Mouse (Mus musculus) kidney, postnatal 0 days (tissue): Measurements from ENCODE around the gene Tmem86a. TPM values are rescaled to one million over a fixed set of nuclear protein-coding genes. Genes with fewer than 3 reads are reported as not detected.

Experiments used
- ATAC-seq: fragments of 200-750 bp; cut with Nextera tagmentation; replicated peaks from 2 replicates; pipeline ENCODE4 v1.8.0; 2017; ENCODE audit warnings: low read depth, moderate number of reproducible peaks, moderate TSS enrichment, moderate library complexity; ENCODE audit not compliant: low FRiP score
- DNase-seq: peaks from one replicate; pipeline ENCODE4 v3.0.0-alpha.2; 2016; ENCODE audit warnings: low spot score
- H3K27ac ChIP-seq: fragments of 300-500 bp; sonication (generic); 2 replicates; pipeline ENCODE4 v1.5.1; 2014; ENCODE audit warnings: mild to moderate bottlenecking
- H3K27me3 ChIP-seq: fragments of 300-500 bp; sonication (generic); 2 replicates; pipeline ENCODE4 v1.6.1; 2014; ENCODE audit warnings: low read length, mixed read lengths; ENCODE audit not compliant: insufficient read depth
- H3K36me3 ChIP-seq: fragments of 300-500 bp; sonication (generic); 2 replicates; pipeline ENCODE4 v1.6.1; 2014; ENCODE audit warnings: low read length, mixed read lengths; ENCODE audit not compliant: insufficient read depth
- H3K4me1 ChIP-seq: fragments of 300-500 bp; sonication (generic); replicated peaks from 2 replicates; pipeline ENCODE4 v1.6.1; 2014; ENCODE audit warnings: antibody characterized with exemption, low read length, mixed read lengths; ENCODE audit not compliant: insufficient read depth
- H3K4me2 ChIP-seq: fragments of 300-500 bp; sonication (generic); 2 replicates; pipeline ENCODE4 v1.6.1; 2014; ENCODE audit warnings: mild to moderate bottlenecking, low read length, moderate library complexity, mixed read lengths
- H3K4me3 ChIP-seq: fragments of 300-500 bp; sonication (generic); replicated peaks from 2 replicates; pipeline ENCODE4 v1.5.1; 2014; ENCODE audit warnings: low read depth, low read length
- H3K9ac ChIP-seq: fragments of 300-500 bp; sonication (generic); 2 replicates; pipeline ENCODE4 v1.6.1; 2014; ENCODE audit warnings: low read depth, low read length
- H3K9me3 ChIP-seq: fragments of 300-500 bp; sonication (generic); replicated peaks from 2 replicates; pipeline ENCODE4 v1.6.1; 2016; ENCODE audit warnings: low read length, inconsistent platforms, mixed read lengths
- CTCF ChIP-seq: IDR thresholded peaks from 2 replicates; pipeline ENCODE4 v1.5.1; 2016; ENCODE audit warnings: antibody characterized with exemption, low read depth, mild to moderate bottlenecking, moderate library complexity
- WGBS: fragments of 180-500 bp; shearing (Covaris S2); extraction: QIAGEN DNeasy Blood & Tissue Kit; methylation state at CpG from one replicate; pipeline ENCODE4 v1.1.7; 2014; 5-methylcytosine and 5-hydroxymethylcytosine counted together
- polyA plus RNA-seq: library from polyadenylated mRNA; unstranded; fragments of >200 nt; fragmentation: Nextera tagmentation; extraction: Ambion mirVana; gene quantifications from 2 replicates; pipeline ENCODE4 v1.2.1, GENCODE M21; 2015

The Tmem86a gene
- polyA plus RNA-seq, 1 experiment from 2014 or later: 43.6 TPM

DNA sequence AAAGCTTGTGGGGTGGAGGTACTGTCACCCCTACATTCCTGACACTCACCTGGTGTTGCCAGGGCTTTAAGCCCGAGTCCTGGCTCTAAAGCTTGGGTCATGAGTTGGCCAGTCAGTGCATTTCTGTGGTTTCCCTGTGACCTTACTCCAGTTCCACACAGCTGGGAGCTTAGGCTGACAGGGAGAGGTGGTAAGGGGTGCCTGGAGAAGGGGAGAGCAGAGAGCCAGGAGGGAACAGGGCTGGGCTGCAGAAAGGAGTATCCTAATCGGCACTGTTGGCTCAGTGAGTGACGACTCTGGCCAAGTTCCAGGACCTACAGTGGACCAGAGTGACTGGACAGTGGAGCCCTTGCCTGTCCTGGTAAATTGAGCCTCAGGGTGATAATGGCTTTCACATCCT is 1.9 kb downstream of the Tmem86a start:
- H3K27ac ChIP-seq: peak overlapping the region; percentile 94
- 0 out of 2 replicates have a peak overlapping the region, but pooled peaks have one; percentile 1 for H3K4me3 ChIP-seq
- H3K4me1 ChIP-seq: peaks cover 4% of the 10 kb centered on the region; the same call in 1 of the 2 replicates
- ATAC-seq (no peak; the same call in 1 of the 2 replicates), DNase-seq (peak; percentile 34)
- 0 out of 2 replicates have a peak overlapping the region, but pooled peaks have one; percentile 78 for H3K9ac ChIP-seq
- H3K4me2 ChIP-seq: peak overlapping the region; percentile 87
- H3K36me3 ChIP-seq: peaks cover 4% of the 10 kb centered on the region; the same call in 1 of the 2 replicates
- H3K27me3 ChIP-seq: no peaks in the 10 kb centered on the region
- no peaks in the 10 kb centered on the region for H3K9me3 ChIP-seq
- WGBS: 14% methylated on average over 3 of the region's 3 CpGs
- no peak for TF ChIP-seq CTCF

DNA sequence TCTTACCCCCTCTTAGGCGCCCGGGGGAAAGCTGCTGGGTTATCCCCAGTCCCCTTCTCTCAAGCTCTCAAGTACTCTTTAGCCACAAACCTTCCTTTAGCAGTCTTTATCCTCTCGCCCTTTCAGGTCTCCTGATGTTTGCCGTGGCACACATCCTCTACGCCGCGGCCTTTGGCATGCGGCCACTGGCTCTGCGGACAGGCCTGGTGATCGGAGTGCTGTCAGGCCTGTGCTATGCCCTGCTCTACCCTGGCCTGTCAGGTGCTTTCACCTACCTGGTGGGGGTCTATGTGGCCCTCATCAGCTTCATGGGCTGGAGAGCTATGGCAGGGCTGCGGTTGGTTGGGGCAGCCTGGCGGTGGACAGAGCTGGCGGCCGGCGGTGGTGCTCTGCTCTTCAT is 2.9 kb downstream of the Tmem86a start:
- DNase-seq (no peak), ATAC-seq (no peak)
- no peaks in the 10 kb centered on the region for H3K27me3 ChIP-seq
- H3K9ac ChIP-seq: no peak overlapping the region
- no peak overlapping the region for H3K27ac ChIP-seq
- H3K4me2 ChIP-seq: no peak overlapping the region
- peaks cover 4% of the 10 kb centered on the region; the same call in 1 of the 2 replicates for H3K4me1 ChIP-seq
- H3K4me3 ChIP-seq: no peak overlapping the region
- peaks cover 4% of the 10 kb centered on the region; the same call in 1 of the 2 replicates for H3K36me3 ChIP-seq
- no peak for TF ChIP-seq CTCF
- no peaks in the 10 kb centered on the region for H3K9me3 ChIP-seq
- WGBS: 95% methylated on average over 15 of the region's 15 CpGs

DNA sequence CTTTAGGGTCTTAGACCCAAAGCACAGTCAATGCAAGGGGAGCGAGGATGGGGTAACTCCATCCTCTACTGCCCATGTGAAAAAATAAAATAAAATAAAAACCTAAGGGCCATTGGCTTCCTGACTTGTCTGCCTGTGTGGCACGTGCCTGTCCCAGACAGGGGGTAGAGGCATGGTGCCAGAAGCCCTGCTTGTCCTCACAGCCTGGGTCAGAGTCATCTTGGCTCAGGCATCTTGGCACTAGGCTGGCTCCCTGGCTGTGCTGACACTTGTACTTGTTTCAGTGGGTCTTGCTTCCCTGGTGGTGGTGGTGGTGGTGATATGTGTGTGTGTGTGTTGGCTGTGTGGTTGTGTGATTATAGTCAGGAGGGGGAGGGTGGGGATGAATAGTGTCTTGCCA is 4.3 kb downstream of the Tmem86a start:
- Histone ChIP-seq H3K27ac (no peak overlapping the region), H3K4me2 (no peak overlapping the region), H3K36me3 (peaks cover 4% of the 10 kb centered on the region; the same call in 1 of the 2 replicates), H3K27me3 (no peaks in the 10 kb centered on the region), H3K4me3 (no peak overlapping the region), H3K9ac (no peak overlapping the region), H3K4me1 (peaks cover 4% of the 10 kb centered on the region; the same call in 1 of the 2 replicates), H3K9me3 (no peaks in the 10 kb centered on the region)
- DNase-seq (no peak), ATAC-seq (no peak)
- TF ChIP-seq CTCF: no peak
- 51% methylated on average over 2 of the region's 2 CpGs for WGBS

DNA sequence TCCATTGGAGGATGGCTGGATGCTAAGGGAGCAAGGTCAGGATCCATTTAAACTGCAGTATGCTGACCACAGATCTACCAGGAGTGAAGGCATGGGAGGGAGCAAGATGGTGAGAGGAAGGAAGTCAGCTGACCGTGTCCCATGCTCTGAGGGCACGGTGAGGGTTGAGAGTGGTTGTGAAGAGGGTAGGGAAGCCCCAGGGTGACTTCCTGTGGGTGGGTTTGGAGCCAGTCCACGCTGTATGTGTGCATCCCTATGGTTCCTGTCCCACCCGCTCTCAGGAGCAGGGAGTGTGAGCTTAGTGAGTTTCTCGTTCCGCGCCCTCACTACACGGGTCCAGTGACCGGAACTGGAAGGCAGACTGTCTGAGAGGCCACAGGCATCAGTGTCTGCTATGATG is 5.3 kb downstream of the Tmem86a start:
- WGBS: 70% methylated on average over 9 of the region's 9 CpGs
- Histone ChIP-seq H3K9ac (no peak overlapping the region), H3K27me3 (no peaks in the 10 kb centered on the region), H3K4me1 (peaks cover 4% of the 10 kb centered on the region; the same call in 1 of the 2 replicates), H3K27ac (no peak overlapping the region), H3K4me3 (no peak overlapping the region), H3K36me3 (peaks cover 4% of the 10 kb centered on the region; the same call in 1 of the 2 replicates), H3K4me2 (no peak overlapping the region), H3K9me3 (no peaks in the 10 kb centered on the region)
- DNase-seq (no peak), ATAC-seq (no peak)
- TF ChIP-seq CTCF: no peak

DNA sequence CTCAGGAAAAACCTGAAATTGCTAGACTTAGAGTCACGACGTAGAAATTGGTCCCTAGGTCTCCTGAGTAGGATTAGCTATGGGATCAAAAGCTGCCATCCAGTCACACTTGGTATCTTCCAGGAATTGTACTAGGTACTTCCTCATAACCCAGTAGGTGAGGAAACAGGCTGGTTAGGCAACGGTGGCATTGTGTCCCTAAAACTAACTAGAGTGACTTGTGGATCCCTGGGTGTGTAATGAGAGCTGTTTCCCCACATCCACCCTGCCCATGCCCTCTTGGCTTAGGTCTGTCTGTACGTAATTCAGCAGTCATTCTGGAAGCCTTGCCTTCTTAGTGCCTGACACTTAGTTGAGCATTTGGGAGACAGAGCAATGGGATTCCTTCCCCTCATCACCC is 5.9 kb downstream of the Tmem86a start:
- Histone ChIP-seq H3K9me3 (no peaks in the 10 kb centered on the region), H3K4me1 (peaks cover 4% of the 10 kb centered on the region; the same call in 1 of the 2 replicates), H3K27ac (no peak overlapping the region), H3K4me3 (no peak overlapping the region), H3K4me2 (no peak overlapping the region), H3K27me3 (no peaks in the 10 kb centered on the region), H3K36me3 (peaks cover 4% of the 10 kb centered on the region; the same call in 1 of the 2 replicates), H3K9ac (no peak overlapping the region)
- DNase-seq (no peak), ATAC-seq (no peak)
- WGBS: 83% methylated on average over 4 of the region's 4 CpGs
- no peak for TF ChIP-seq CTCF

DNA sequence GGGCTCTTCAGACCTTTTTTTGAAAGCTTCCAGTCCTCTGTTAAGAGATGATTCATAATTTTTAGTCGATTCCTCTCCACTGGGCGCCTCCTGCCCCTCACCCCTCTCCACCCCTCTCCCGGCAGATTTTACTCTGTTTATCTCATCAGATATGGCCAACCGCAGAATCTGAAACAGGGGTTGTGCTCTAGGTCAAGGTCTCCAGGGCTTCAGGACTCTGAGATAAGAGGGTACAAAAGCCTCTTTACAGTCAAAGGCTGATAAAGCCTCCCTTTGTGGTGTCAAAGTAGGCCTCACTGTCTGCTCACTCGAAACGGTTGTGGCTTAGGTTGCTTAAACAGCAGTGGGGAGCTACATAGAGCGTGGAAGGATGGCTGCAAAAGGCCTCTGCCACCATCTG is 8.9 kb downstream of the Tmem86a start:
- no peaks in the 10 kb centered on the region for H3K4me1 ChIP-seq
- no peak for TF ChIP-seq CTCF
- DNase-seq (no peak), ATAC-seq (no peak)
- 0 out of 2 replicates have a peak, but pooled peaks cover under 1% of the 10 kb centered on the region for H3K36me3 ChIP-seq
- no peak overlapping the region for H3K27ac ChIP-seq
- 79% methylated on average over 7 of the region's 7 CpGs for WGBS
- H3K9ac ChIP-seq: no peak overlapping the region
- no peak overlapping the region for H3K4me2 ChIP-seq
- no peak overlapping the region for H3K4me3 ChIP-seq
- H3K9me3 ChIP-seq: no peaks in the 10 kb centered on the region
- H3K27me3 ChIP-seq: no peaks in the 10 kb centered on the region

DNA sequence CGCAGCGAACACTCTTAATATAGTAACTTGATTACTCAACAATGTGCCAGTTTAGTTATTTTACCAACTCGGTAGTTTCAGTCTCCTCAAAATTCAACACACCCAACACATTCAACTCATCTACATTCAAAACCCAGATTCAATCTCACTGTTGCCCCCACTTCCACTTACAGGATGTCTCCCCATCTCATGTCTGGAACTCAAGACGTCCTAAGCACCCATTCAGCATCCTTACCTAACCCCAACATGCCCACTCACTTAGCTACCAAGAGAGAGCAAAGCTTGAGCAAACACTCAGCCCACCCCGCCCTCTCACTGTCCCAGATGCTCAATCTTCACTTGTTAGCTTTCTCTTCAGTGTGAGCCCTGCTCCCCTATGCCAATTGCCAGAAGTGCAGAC is 11.2 kb downstream of the Tmem86a start:
- no peaks in the 10 kb centered on the region for H3K36me3 ChIP-seq
- H3K4me3 ChIP-seq: no peak overlapping the region
- TF ChIP-seq CTCF: no peak
- 89% methylated on average over 5 of the region's 5 CpGs for WGBS
- H3K9me3 ChIP-seq: no peaks in the 10 kb centered on the region
- H3K4me2 ChIP-seq: no peak overlapping the region
- DNase-seq (no peak), ATAC-seq (no peak)
- no peaks in the 10 kb centered on the region for H3K27me3 ChIP-seq
- no peaks in the 10 kb centered on the region for H3K4me1 ChIP-seq
- no peak overlapping the region for H3K9ac ChIP-seq
- H3K27ac ChIP-seq: no peak overlapping the region
